Mouse (Mus musculus) ES-E14 (cell line): ENCODE data around the gene Olfr589.

Experiments
- HCFC1 ChIP-seq: IDR thresholded peaks from 2 replicates; pipeline ENCODE4 v1.6.1; 2012; ENCODE audit warnings: low read length, inconsistent platforms, borderline replicate concordance; ENCODE audit not compliant: insufficient read depth
- ZC3H11A ChIP-seq: IDR thresholded peaks from 2 replicates; pipeline ENCODE4 v1.6.1; 2012; ENCODE audit warnings: low read depth, mild to moderate bottlenecking, inconsistent platforms, low read length, borderline replicate concordance

DNA sequence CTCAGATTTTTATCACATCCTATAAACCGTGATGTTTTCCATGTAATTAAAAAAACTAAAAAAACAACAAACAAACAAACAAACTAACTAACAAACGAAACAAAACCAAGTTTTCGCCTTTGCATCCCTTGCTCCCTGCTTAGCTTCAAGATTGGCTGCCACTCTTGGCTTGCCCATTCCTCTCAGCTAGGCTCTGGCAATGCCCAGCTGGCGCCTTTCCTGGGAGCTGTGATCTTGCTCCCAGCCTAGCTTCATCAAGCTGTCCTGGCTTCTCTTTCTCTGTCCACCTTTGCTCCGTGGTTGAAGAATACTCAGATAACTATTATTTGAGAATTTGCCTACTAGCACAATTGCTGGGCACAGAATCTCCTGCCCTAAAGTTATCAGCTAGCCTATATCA lies 13.5 kb upstream of the Olfr589 start:
- TF ChIP-seq ZC3H11A (no peak), HCFC1 (no peak)
